Comparison of ENCODE assay signal across 11 mouse cellular contexts in genomic region chr2:181662620-181663297, GRCm38 (mm10). TPM values are rescaled to one million over a fixed set of nuclear protein-coding genes. Genes with fewer than 3 reads are reported as not detected.
DNase-seq lines count a peak whose midpoint lies in the region; ATAC-seq lines count a peak whose summit lies in the region.
"Had no signal": no experiment of that assay in that cellular context is flagged by ENCODE, and none has a peak within 500 bp of the region (broad histone marks: within the 10 kb centered on the region; RNA-seq: fewer than 3 reads in every experiment).

No protein-coding gene starts in this region.

- WGBS in midbrain, embryonic 10.5 days = 85% methylated on average over 3 of the region's 3 CpGs
- 85% methylated on average over 3 of the region's 3 CpGs for WGBS in midbrain, embryonic 15.5 days
- 90% methylated on average over 3 of the region's 3 CpGs for WGBS in stomach, embryonic 16.5 days

- H3K9ac ChIP-seq in midbrain, embryonic 15.5 days = no peak overlapping the region
- H3K9ac ChIP-seq in stomach, embryonic 16.5 days (ENCODE audit: low read length) = no peak overlapping the region

- no peak overlapping the region for H3K4me3 ChIP-seq in midbrain, embryonic 10.5 days
- no peak overlapping the region for H3K4me3 ChIP-seq in midbrain, embryonic 15.5 days
- no peak overlapping the region for H3K4me3 ChIP-seq in stomach, embryonic 16.5 days (replicated peaks; ENCODE audit: low read length)

- H3K9me3 ChIP-seq in midbrain, embryonic 10.5 days (replicated peaks) = no peaks in the 10 kb centered on the region
- no peaks in the 10 kb centered on the region for H3K9me3 ChIP-seq in midbrain, embryonic 15.5 days
- no peaks in the 10 kb centered on the region for H3K9me3 ChIP-seq in stomach, embryonic 16.5 days (replicated peaks; ENCODE audit: control insufficient read depth, low read length)

- peak overlapping the region; percentile 46; the same call in 1 of the 2 replicates for H3K27ac ChIP-seq in midbrain, embryonic 10.5 days (replicated peaks)
- H3K27ac ChIP-seq in midbrain, embryonic 15.5 days = no peak overlapping the region
- H3K27ac ChIP-seq in stomach, embryonic 16.5 days (ENCODE audit: low read length) = 0 out of 2 replicates have a peak overlapping the region, but pooled peaks have one; percentile 3

- H3K4me2 ChIP-seq in midbrain, embryonic 15.5 days = no peak overlapping the region
- H3K4me2 ChIP-seq in stomach, embryonic 16.5 days (ENCODE audit: low read depth, low read length) = no peak overlapping the region

- H3K27me3 ChIP-seq in midbrain, embryonic 10.5 days (ENCODE audit: low read depth, poor library complexity, severe bottlenecking) = peaks cover 6% of the 10 kb centered on the region
- H3K27me3 ChIP-seq in midbrain, embryonic 15.5 days (replicated peaks) = no peaks in the 10 kb centered on the region
- 0 out of 2 replicates have a peak, but pooled peaks cover 2% of the 10 kb centered on the region for H3K27me3 ChIP-seq in stomach, embryonic 16.5 days (ENCODE audit: control insufficient read depth, insufficient read depth, low read length)

- DNase-seq in adrenal gland, postnatal 14 days = peak; percentile 44
- DNase-seq in adrenal gland, postnatal 25 days = no peak
- DNase-seq in midbrain, embryonic 10.5 days (ENCODE audit: low spot score) = no peak
- peak; percentile 63 to 66 for DNase-seq in kidney, postnatal 36 days
- no peak for DNase-seq in retina, embryonic 14.5 days (ENCODE audit: low spot score)
- DNase-seq in spleen, postnatal 14 days (ENCODE audit: low spot score in 2 of 2) = no peak

- no peak for ATAC-seq in midbrain, embryonic 15.5 days (replicated peaks)
- peak; percentile 47 for ATAC-seq in stomach, embryonic 16.5 days (ENCODE audit: insufficient read depth, low FRiP score)

- H3K4me1 ChIP-seq in midbrain, embryonic 10.5 days = peaks cover 20% of the 10 kb centered on the region
- peaks cover 6% of the 10 kb centered on the region; the same call in 1 of the 2 replicates for H3K4me1 ChIP-seq in midbrain, embryonic 15.5 days
- H3K4me1 ChIP-seq in stomach, embryonic 16.5 days (ENCODE audit: control insufficient read depth, insufficient read depth, low read length) = no peaks in the 10 kb centered on the region

- H3K36me3 ChIP-seq in midbrain, embryonic 10.5 days = 0 out of 2 replicates have a peak, but pooled peaks cover 6% of the 10 kb centered on the region
- no peaks in the 10 kb centered on the region for H3K36me3 ChIP-seq in midbrain, embryonic 15.5 days (replicated peaks)
- H3K36me3 ChIP-seq in stomach, embryonic 16.5 days (ENCODE audit: control insufficient read depth, insufficient read depth, low read length) = no peaks in the 10 kb centered on the region

RNA-seq across cellular contexts. Expression of gene Gm29797, which starts 5.9 kb away (rescaled TPM):
- not detected in 2 replicates for total RNA-seq in adrenal gland, postnatal 14 days (2021)
- total RNA-seq in adrenal gland, postnatal 25 days (2021) = not detected in 2 replicates
- polyA plus RNA-seq in midbrain, embryonic 10.5 days (2016; fragmentation: Nextera tagmentation; extraction: Ambion mirVana) = 0.19 and 0.32 TPM in 2 replicates
- not detected in 2 replicates for polyA plus RNA-seq in midbrain, embryonic 15.5 days (2015; fragmentation: Nextera tagmentation; extraction: Ambion mirVana)
- polyA plus RNA-seq in stomach, embryonic 16.5 days (2015; fragmentation: Nextera tagmentation; extraction: Ambion mirVana) = 0.31 TPM in 1 of 2 replicates, not detected in the other
- total RNA-seq: hematopoietic stem cell, adult 5-6 weeks had no signal
- polyA plus RNA-seq: neural tube, embryonic 14.5 days had no signal

RNA-seq across cellular contexts. Expression of gene Sox18, which starts 8.7 kb away (rescaled TPM):
- 60.4 and 64.6 TPM in 2 replicates for total RNA-seq in adrenal gland, postnatal 14 days (2021)
- total RNA-seq in adrenal gland, postnatal 25 days (2021) = 39.0 and 40.4 TPM in 2 replicates
- polyA plus RNA-seq in midbrain, embryonic 10.5 days (2016; fragmentation: Nextera tagmentation; extraction: Ambion mirVana) = 17.6 and 18.8 TPM in 2 replicates
- polyA plus RNA-seq in midbrain, embryonic 15.5 days (2015; fragmentation: Nextera tagmentation; extraction: Ambion mirVana) = 18.3 and 19.7 TPM in 2 replicates
- 25.4 and 25.5 TPM in 2 replicates for polyA plus RNA-seq in stomach, embryonic 16.5 days (2015; fragmentation: Nextera tagmentation; extraction: Ambion mirVana)
- total RNA-seq: hematopoietic stem cell, adult 5-6 weeks had no signal

RNA-seq across cellular contexts. Expression of gene Tcea2, which starts 17.4 kb away (rescaled TPM):
- total RNA-seq in adrenal gland, postnatal 14 days (2021) = 5.2 and 9.8 TPM in 2 replicates
- 11.6 and 14.7 TPM in 2 replicates for total RNA-seq in adrenal gland, postnatal 25 days (2021)
- 14.5 and 18.0 TPM in 2 replicates for polyA plus RNA-seq in midbrain, embryonic 10.5 days (2016; fragmentation: Nextera tagmentation; extraction: Ambion mirVana)
- 52.2 and 54.5 TPM in 2 replicates for polyA plus RNA-seq in midbrain, embryonic 15.5 days (2015; fragmentation: Nextera tagmentation; extraction: Ambion mirVana)
- polyA plus RNA-seq in stomach, embryonic 16.5 days (2015; fragmentation: Nextera tagmentation; extraction: Ambion mirVana) = 19.3 and 19.7 TPM in 2 replicates

RNA-seq across cellular contexts. Expression of gene Rgs19, which starts 31.0 kb away (rescaled TPM):
- 22.4 and 32.1 TPM in 2 replicates for total RNA-seq in adrenal gland, postnatal 14 days (2021)
- 20.3 and 31.7 TPM in 2 replicates for total RNA-seq in adrenal gland, postnatal 25 days (2021)
- polyA plus RNA-seq in midbrain, embryonic 10.5 days (2016; fragmentation: Nextera tagmentation; extraction: Ambion mirVana) = 74.5 and 81.1 TPM in 2 replicates
- 65.4 and 67.3 TPM in 2 replicates for polyA plus RNA-seq in midbrain, embryonic 15.5 days (2015; fragmentation: Nextera tagmentation; extraction: Ambion mirVana)
- 54.2 and 55.3 TPM in 2 replicates for polyA plus RNA-seq in stomach, embryonic 16.5 days (2015; fragmentation: Nextera tagmentation; extraction: Ambion mirVana)

RNA-seq across cellular contexts. Expression of gene Lkaaear1, which starts 35.5 kb away (rescaled TPM):
- total RNA-seq in adrenal gland, postnatal 14 days (2021) = not detected in 2 replicates
- total RNA-seq in adrenal gland, postnatal 25 days (2021) = not detected in 2 replicates
- not detected in 2 replicates for polyA plus RNA-seq in midbrain, embryonic 10.5 days (2016; fragmentation: Nextera tagmentation; extraction: Ambion mirVana)
- not detected in 2 replicates for polyA plus RNA-seq in midbrain, embryonic 15.5 days (2015; fragmentation: Nextera tagmentation; extraction: Ambion mirVana)
- not detected in 2 replicates for polyA plus RNA-seq in stomach, embryonic 16.5 days (2015; fragmentation: Nextera tagmentation; extraction: Ambion mirVana)
- total RNA-seq: hematopoietic stem cell, adult 5-6 weeks had no signal
- polyA plus RNA-seq: liver, embryonic 16.5 days; neural tube, embryonic 14.5 days had no signal

Comparison
In these comparisons a context has a peak if more than half of its experiments do, and no peak if none do; other contexts are left out.
1. DNase-seq: peak in adrenal gland, postnatal 14 days (single experiment) and kidney, postnatal 36 days (2 of 2); none in adrenal gland, postnatal 25 days (single experiment), midbrain, embryonic 10.5 days (single experiment), retina, embryonic 14.5 days (single experiment) and spleen, postnatal 14 days (0 of 2).